Mouse (Mus musculus) limb, embryonic 13.5 days (tissue): ENCODE results near the gene Hadhb. TPM values are rescaled to one million over a fixed set of nuclear protein-coding genes. Genes with fewer than 3 reads are reported as not detected.

Source experiments
- ATAC-seq: fragments of 200-750 bp; cut with Nextera tagmentation; 2 replicates; pipeline ENCODE4 v1.8.0; 2017; ENCODE audit warnings: low read depth, moderate number of reproducible peaks, moderate TSS enrichment; ENCODE audit not compliant: low FRiP score
- H3K27ac ChIP-seq: fragments of 300-500 bp; sonication (generic); 2 replicates; pipeline ENCODE4 v1.5.1; 2015; ENCODE audit warnings: inconsistent platforms, mild to moderate bottlenecking, moderate library complexity
- H3K27me3 ChIP-seq: fragments of 300-500 bp; sonication (generic); 2 replicates; pipeline ENCODE4 v1.6.1; 2015; ENCODE audit warnings: mild to moderate bottlenecking, inconsistent platforms
- H3K36me3 ChIP-seq: fragments of 300-500 bp; sonication (generic); 2 replicates; pipeline ENCODE4 v1.6.1; 2015; ENCODE audit warnings: inconsistent platforms, mild to moderate bottlenecking, moderate library complexity
- H3K4me1 ChIP-seq: fragments of 300-500 bp; sonication (generic); 2 replicates; pipeline ENCODE4 v1.6.1; 2015; ENCODE audit warnings: inconsistent platforms
- H3K4me2 ChIP-seq: fragments of 300-500 bp; sonication (generic); replicated peaks from 2 replicates; pipeline ENCODE4 v1.6.1; 2015; ENCODE audit warnings: inconsistent platforms, mild to moderate bottlenecking, moderate library complexity
- H3K4me3 ChIP-seq: fragments of 300-500 bp; sonication (generic); 2 replicates; pipeline ENCODE4 v1.5.1; 2015; ENCODE audit warnings: moderate library complexity, mild to moderate bottlenecking, inconsistent platforms
- H3K9ac ChIP-seq: fragments of 300-500 bp; sonication (generic); 2 replicates; pipeline ENCODE4 v1.6.1; 2015; ENCODE audit warnings: mild to moderate bottlenecking, inconsistent platforms
- H3K9me3 ChIP-seq: fragments of 300-500 bp; sonication (generic); 2 replicates; pipeline ENCODE4 v1.6.1; 2016; ENCODE audit warnings: inconsistent platforms
- WGBS: fragments of 180-500 bp; shearing (Covaris S2); methylation state at CpG from one replicate; pipeline ENCODE4 v1.1.7; 2015; 5-methylcytosine and 5-hydroxymethylcytosine counted together
- polyA plus RNA-seq: library from polyadenylated mRNA; unstranded; fragments of >200 nt; fragmentation: Nextera tagmentation; extraction: Ambion mirVana; gene quantifications from 2 replicates; pipeline ENCODE4 v1.2.1, GENCODE M21; 2015

The Hadhb gene
- polyA plus RNA-seq, result 133 and 134 TPM in 2 replicates

- H3K4me2 ChIP-seq, result peak within 1 kb of the TSS; percentile 80
- peaks cover 22% of the 10 kb centered on the region for H3K4me1 ChIP-seq
- peak within 1 kb of the TSS; percentile 95 for H3K9ac ChIP-seq
- 0% methylated on average over 53 of the region's 53 CpGs for WGBS
- no peaks in the 10 kb centered on the region for H3K9me3 ChIP-seq
- H3K36me3 ChIP-seq, result no peaks in the 10 kb centered on the region
- peak within 1 kb of the TSS; percentile 84 for H3K27ac ChIP-seq
- H3K4me3 ChIP-seq, result peak within 1 kb of the TSS; percentile 95
- no peaks in the 10 kb centered on the region for H3K27me3 ChIP-seq
- ATAC-seq, result peak; percentile 91
These were observed at the start of gene Hadhb, which contains the start of gene Hadha for GRCm38 (mm10) chr5:30154474-30155394. Gene Hadhb (plus strand): TSS chr5:30155248. Gene Hadha (minus strand): TSS chr5:30155162.

GRCm38 (mm10) chr5:30105668-30106300, 49.3 kb upstream of the Hadhb start, which contains the start of gene 3110082J24Rik:
Gene 3110082J24Rik (minus strand): TSS chr5:30106086.
- Histone ChIP-seq H3K36me3 (no peaks in the 10 kb centered on the region), H3K4me1 (peaks cover 36% of the 10 kb centered on the region), H3K27me3 (peaks cover 81% of the 10 kb centered on the region), H3K4me3 (peak within 1 kb of the TSS; percentile 55), H3K4me2 (peak within 1 kb of the TSS; percentile 95), H3K27ac (no peak within 1 kb of the TSS), H3K9me3 (no peaks in the 10 kb centered on the region), H3K9ac (peak within 1 kb of the TSS; percentile 67)
- 2% methylated on average over 29 of the region's 29 CpGs for WGBS
- ATAC-seq, result no peak

GRCm38 (mm10) chr5:30106756-30107155, 48.3 kb upstream of the Hadhb start:
- Histone ChIP-seq H3K4me2 (no peak overlapping the region), H3K27ac (no peak overlapping the region), H3K9me3 (no peaks in the 10 kb centered on the region), H3K9ac (no peak overlapping the region), H3K4me3 (no peak overlapping the region), H3K27me3 (peaks cover 91% of the 10 kb centered on the region), H3K4me1 (peaks cover 46% of the 10 kb centered on the region), H3K36me3 (no peaks in the 10 kb centered on the region)
- WGBS, result 17% methylated on average over 2 of the region's 2 CpGs
- no peak for ATAC-seq

- Histone ChIP-seq H3K4me1 (peaks cover 47% of the 10 kb centered on the region), H3K9ac (no peak overlapping the region), H3K27ac (no peak overlapping the region), H3K36me3 (no peaks in the 10 kb centered on the region), H3K4me3 (no peak overlapping the region), H3K4me2 (no peak overlapping the region), H3K9me3 (no peaks in the 10 kb centered on the region), H3K27me3 (peaks cover 95% of the 10 kb centered on the region)
- 5% methylated on average over 7 of the region's 7 CpGs for WGBS
- no peak for ATAC-seq
These were observed 47.9 kb upstream of the Hadhb start for GRCm38 (mm10) chr5:30107186-30107585.

DNA sequence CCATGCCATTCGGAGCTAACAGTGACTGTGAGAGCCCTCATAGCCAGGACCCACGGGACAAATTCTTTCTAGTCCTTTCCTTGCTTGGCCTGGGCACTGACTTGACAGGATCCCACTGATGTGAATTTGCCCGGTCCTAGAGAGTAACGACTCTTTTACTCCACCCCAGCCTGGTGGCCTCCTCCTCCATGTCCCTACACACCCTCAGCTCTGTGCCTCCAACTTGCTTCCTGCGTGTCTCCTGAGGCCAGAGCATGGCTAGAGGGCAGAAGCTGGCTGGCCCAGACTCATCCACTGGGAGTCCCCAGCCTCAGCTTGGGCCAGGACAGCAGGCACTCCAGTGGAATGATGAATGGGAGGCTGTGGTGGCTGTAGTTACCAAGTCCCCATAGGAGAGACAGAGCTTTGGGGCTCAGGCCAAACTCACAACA, 47.4 kb upstream of the Hadhb start:
- H3K9me3 ChIP-seq, result no peaks in the 10 kb centered on the region

DNA sequence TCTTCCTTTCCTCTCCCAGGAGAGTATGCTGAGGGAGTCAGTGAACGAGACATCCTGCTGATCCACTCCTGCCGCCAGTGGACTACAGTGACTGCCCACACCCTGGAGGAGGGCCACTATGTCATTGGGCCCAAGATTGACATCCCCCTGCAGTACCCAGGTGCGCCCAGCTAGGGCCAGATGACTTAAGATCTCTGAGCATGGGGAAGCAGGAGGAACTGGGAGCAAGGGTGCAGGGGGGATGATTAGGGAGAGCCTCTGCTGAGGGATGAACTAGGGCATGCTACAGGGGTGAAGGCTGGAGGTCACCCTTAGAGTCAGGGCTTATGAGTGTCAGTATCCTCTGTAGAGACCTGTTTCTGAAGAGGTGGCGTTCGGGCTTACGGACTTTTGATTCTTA, 46.8 kb upstream of the Hadhb start:
- Histone ChIP-seq H3K4me3 (no peak overlapping the region), H3K4me2 (no peak overlapping the region), H3K4me1 (peaks cover 47% of the 10 kb centered on the region), H3K36me3 (no peaks in the 10 kb centered on the region), H3K27me3 (peaks cover 95% of the 10 kb centered on the region), H3K9ac (no peak overlapping the region), H3K9me3 (no peaks in the 10 kb centered on the region), H3K27ac (no peak overlapping the region)
- no peak for ATAC-seq
- WGBS, result 74% methylated on average over 6 of the region's 6 CpGs

More for the DNA sequence above, 47.4 kb upstream of the Hadhb start:
- Histone ChIP-seq H3K4me2 (no peak overlapping the region), H3K9ac (peak overlapping the region; percentile 19; the same call in 1 of the 2 replicates), H3K4me1 (peaks cover 47% of the 10 kb centered on the region), H3K36me3 (no peaks in the 10 kb centered on the region), H3K27ac (no peak overlapping the region), H3K27me3 (peaks cover 95% of the 10 kb centered on the region), H3K4me3 (no peak overlapping the region)
- no peak for ATAC-seq
- WGBS, result 7% methylated on average over 5 of the region's 5 CpGs

DNA sequence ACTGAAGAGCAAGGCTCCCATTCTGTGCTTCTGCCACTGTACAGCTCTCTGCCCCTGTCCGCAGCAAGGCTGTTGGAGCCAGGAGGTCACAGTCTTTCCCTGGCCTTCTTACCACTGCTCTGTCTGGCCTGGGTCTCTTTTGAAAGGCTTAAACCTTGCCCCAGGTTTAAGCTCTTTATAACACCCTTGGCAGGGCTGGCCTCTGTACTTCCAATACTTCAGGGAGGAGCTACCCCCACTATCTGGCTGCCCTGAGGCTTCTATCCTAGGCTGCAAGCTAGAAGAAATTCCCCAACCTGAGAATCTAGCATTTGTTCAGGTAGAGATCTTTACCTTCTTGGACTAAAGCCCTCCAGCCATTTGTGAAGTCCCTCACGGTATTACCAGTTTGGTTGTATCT, 45.1 kb upstream of the Hadhb start:
- H3K4me1 ChIP-seq, result peaks cover 52% of the 10 kb centered on the region
- H3K27me3 ChIP-seq, result peaks cover 97% of the 10 kb centered on the region

GRCm38 (mm10) chr5:30110371-30111060, 44.5 kb upstream of the Hadhb start:
- Histone ChIP-seq H3K9ac (peak overlapping the region; percentile 31; the same call in 1 of the 2 replicates), H3K4me1 (peaks cover 47% of the 10 kb centered on the region), H3K36me3 (no peaks in the 10 kb centered on the region), H3K27me3 (peaks cover 97% of the 10 kb centered on the region), H3K4me3 (peak overlapping the region; percentile 7), H3K4me2 (peak overlapping the region; percentile 58), H3K9me3 (no peaks in the 10 kb centered on the region), H3K27ac (no peak overlapping the region)
- 7% methylated on average over 22 of the region's 22 CpGs for WGBS
- no peak for ATAC-seq

More for the DNA sequence above, 45.1 kb upstream of the Hadhb start:
- Histone ChIP-seq H3K4me2 (no peak overlapping the region), H3K9ac (no peak overlapping the region), H3K36me3 (no peaks in the 10 kb centered on the region), H3K27ac (no peak overlapping the region), H3K9me3 (no peaks in the 10 kb centered on the region), H3K4me3 (no peak overlapping the region)
- WGBS, result 33% methylated on average over 2 of the region's 2 CpGs
- no peak for ATAC-seq

GRCm38 (mm10) chr5:30111126-30111525, 43.9 kb upstream of the Hadhb start:
- H3K27me3 ChIP-seq, result peaks cover 97% of the 10 kb centered on the region
- peak overlapping the region; percentile 7 for H3K4me3 ChIP-seq
- H3K4me2 ChIP-seq, result peak overlapping the region; percentile 58
- peaks cover 41% of the 10 kb centered on the region for H3K4me1 ChIP-seq
- no peaks in the 10 kb centered on the region for H3K9me3 ChIP-seq
- H3K36me3 ChIP-seq, result no peaks in the 10 kb centered on the region
- peak overlapping the region; percentile 31; the same call in 1 of the 2 replicates for H3K9ac ChIP-seq
- ATAC-seq, result 0 out of 2 replicates have a peak, but pooled peaks have one; percentile 4
- H3K27ac ChIP-seq, result no peak overlapping the region
- WGBS, result 4% methylated on average over 18 of the region's 18 CpGs

GRCm38 (mm10) chr5:30111771-30112170, 43.3 kb upstream of the Hadhb start:
- peaks cover 5% of the 10 kb centered on the region for H3K36me3 ChIP-seq
- 74% methylated on average over 3 of the region's 3 CpGs for WGBS
- H3K9me3 ChIP-seq, result no peaks in the 10 kb centered on the region
- H3K9ac ChIP-seq, result no peak overlapping the region
- no peak overlapping the region; the same call in 1 of the 2 replicates for H3K4me2 ChIP-seq
- H3K4me3 ChIP-seq, result no peak overlapping the region
- H3K27me3 ChIP-seq, result peaks cover 96% of the 10 kb centered on the region
- no peak for ATAC-seq
- H3K27ac ChIP-seq, result no peak overlapping the region
- H3K4me1 ChIP-seq, result peaks cover 38% of the 10 kb centered on the region

DNA sequence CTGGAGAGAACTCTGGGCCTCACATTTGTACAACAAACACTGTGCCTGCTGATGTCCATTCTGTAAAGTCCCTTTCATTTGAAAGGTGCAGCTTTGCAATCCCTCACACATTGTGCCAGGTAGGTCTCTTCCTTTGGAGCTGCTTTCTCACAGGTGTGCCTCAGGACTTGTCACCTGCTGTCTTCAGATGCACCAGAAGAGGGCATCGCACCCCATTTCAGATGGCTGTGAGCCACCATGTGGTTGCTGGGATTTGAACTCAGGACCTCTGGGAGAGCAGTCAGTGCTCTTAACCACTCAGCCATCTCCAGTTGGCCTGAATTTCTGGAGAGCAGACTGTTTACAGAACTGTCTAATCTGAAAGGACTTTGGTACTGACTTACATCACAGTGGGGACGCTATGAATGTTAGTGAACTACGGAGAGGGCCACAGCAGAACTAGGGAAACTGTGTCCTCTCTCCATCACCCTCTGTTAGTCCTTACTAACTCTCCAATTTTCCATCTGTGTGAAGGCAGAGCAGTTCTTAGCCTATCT, 42.4 kb upstream of the Hadhb start:
- ATAC-seq, result no peak
- Histone ChIP-seq H3K36me3 (peaks cover 12% of the 10 kb centered on the region), H3K9me3 (no peaks in the 10 kb centered on the region), H3K4me1 (peaks cover 30% of the 10 kb centered on the region), H3K27me3 (peaks cover 88% of the 10 kb centered on the region), H3K4me3 (no peak overlapping the region), H3K27ac (no peak overlapping the region), H3K4me2 (no peak overlapping the region), H3K9ac (no peak overlapping the region)
- WGBS, result 78% methylated on average over 3 of the region's 3 CpGs
